Mouse (Mus musculus): ENCODE measurements around the gene Dcaf7.
A peak's percentile ranks its signal among the peaks of the same experiment; 100 is the strongest.

GRCm38 (mm10) chr11:106036548-106037417 lies at the start of gene Dcaf7:
- TF ChIP-seq POLR2A (IDR thresholded peaks at IDR 0.05; ENCODE audit: extremely low read depth, insufficient read depth, low read length) (peak; percentile 64; the same call in 1 of the 2 replicates), CTCF (IDR thresholded peaks at IDR 0.05; ENCODE audit: low read depth, low read length) (no peak)
